Mouse (Mus musculus) cerebellum, adult 2 months (tissue): ENCODE measurements around the gene Letm1. TPM values are rescaled to one million over a fixed set of nuclear protein-coding genes. Genes with fewer than 3 reads are reported as not detected.

Experiments
- DNase-seq, 2 experiments: peaks; one replicate each; pipeline ENCODE4 v3.0.0; 2021
- H3K27ac ChIP-seq: fragments of 200-500 bp; 2 replicates; pipeline ENCODE4 v1.5.1; 2012; ENCODE audit warnings: low read length, control low read depth, inconsistent platforms; ENCODE audit not compliant: insufficient read depth
- H3K27me3 ChIP-seq: fragments of 200-500 bp; 2 replicates; pipeline ENCODE4 v1.6.1; 2012; ENCODE audit warnings: inconsistent platforms, mild to moderate bottlenecking, low read length, moderate library complexity; ENCODE audit not compliant: control insufficient read depth, insufficient read depth
- H3K4me1 ChIP-seq: fragments of 200-500 bp; 2 replicates; pipeline ENCODE4 v1.6.1; 2011; ENCODE audit warnings: low read length; ENCODE audit not compliant: control insufficient read depth, insufficient read depth
- H3K4me3 ChIP-seq: fragments of 200-500 bp; replicated peaks from 2 replicates; pipeline ENCODE3; 2011; ENCODE audit warnings: mild to moderate bottlenecking, low read depth, low read length, control low read depth; ENCODE audit not compliant: insufficient read depth
- CTCF ChIP-seq: fragments of 200-500 bp; IDR thresholded peaks from 2 replicates; pipeline ENCODE4 v1.5.1; 2011; ENCODE audit warnings: low read depth, mild to moderate bottlenecking, control low read depth, low read length, moderate library complexity, borderline replicate concordance; ENCODE audit not compliant: insufficient read depth
- POLR2A ChIP-seq: fragments of 200-500 bp; IDR thresholded peaks from 2 replicates; pipeline ENCODE4 v1.6.1; 2011; ENCODE audit warnings: low read length, control low read depth, borderline replicate concordance; ENCODE audit not compliant: insufficient read depth
- whole genome bisulfite sequencing: fragments of 180-500 bp; shearing (Covaris S2); methylation state at CpG from one replicate; pipeline ENCODE4 v1.1.7; 2018; 5-methylcytosine and 5-hydroxymethylcytosine counted together
- polyA plus RNA-seq: library from polyadenylated mRNA; depleted of rRNA; stranded (reverse); fragments of >200 nt; gene quantifications from 2 replicates; pipeline ENCODE4 v1.2.3, GENCODE M21; 2012

Gene Letm1
- polyA plus RNA-seq, 1 experiment: 69.9 TPM

DNA sequence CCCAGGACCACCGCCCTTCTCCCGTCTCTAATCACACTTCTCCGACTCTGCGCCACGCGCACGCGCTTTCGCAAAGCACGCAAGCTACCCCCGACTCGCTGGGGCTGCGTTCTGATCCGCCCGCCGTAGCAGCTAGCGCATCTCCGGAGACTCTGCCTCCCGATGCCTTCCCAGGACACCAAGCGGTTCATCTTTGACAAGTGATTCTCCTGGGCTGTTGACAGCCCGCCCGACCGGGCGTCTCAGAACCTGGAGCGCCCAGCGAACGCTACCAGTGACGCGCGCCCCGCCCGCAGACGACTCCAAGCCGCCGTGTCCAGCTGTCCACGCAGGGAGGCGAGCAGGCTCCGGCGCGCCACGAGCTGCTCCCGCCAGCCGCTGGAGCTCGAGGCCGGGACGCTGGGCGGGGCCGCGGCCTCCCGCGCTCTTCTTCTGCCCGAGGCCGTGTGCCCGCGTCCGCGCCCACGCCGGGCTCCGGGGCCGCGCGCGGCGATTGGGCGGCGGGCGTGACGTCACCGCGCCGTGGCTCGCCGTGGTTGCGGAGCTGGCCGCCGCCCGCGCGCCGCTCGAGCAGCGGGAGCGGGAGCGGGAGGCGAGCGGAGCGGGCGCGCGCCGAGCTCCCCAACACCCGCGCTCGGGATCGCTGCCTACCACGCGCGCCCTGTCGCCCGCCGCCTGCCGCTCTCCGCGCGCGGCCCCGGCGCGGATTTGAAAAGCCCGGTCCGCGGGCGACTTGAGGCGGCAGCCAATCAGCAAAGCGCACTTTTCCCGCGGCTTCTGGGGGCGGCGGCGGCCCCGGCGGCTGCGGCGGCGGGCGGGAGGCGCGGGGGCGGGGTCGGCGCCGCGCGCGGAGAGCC lies 37.5 kb upstream of the Letm1 start, which contains the start of gene Nsd2:
Gene Nsd2, plus strand, starts transcription at position 850 of the 857 bp plus-strand sequence.
- Histone ChIP-seq H3K27ac (peak within 1 kb of the TSS; percentile 83), H3K27me3 (no peaks in the 10 kb centered on the region), H3K4me3 (peak within 1 kb of the TSS; percentile 98), H3K4me1 (peaks cover 8% of the 10 kb centered on the region)
- TF ChIP-seq POLR2A: peak; percentile 67
- no peak for TF ChIP-seq CTCF
- WGBS: 4% methylated on average over 134 of the region's 136 CpGs
- DNase-seq: peak; percentile 91 to 95

DNA sequence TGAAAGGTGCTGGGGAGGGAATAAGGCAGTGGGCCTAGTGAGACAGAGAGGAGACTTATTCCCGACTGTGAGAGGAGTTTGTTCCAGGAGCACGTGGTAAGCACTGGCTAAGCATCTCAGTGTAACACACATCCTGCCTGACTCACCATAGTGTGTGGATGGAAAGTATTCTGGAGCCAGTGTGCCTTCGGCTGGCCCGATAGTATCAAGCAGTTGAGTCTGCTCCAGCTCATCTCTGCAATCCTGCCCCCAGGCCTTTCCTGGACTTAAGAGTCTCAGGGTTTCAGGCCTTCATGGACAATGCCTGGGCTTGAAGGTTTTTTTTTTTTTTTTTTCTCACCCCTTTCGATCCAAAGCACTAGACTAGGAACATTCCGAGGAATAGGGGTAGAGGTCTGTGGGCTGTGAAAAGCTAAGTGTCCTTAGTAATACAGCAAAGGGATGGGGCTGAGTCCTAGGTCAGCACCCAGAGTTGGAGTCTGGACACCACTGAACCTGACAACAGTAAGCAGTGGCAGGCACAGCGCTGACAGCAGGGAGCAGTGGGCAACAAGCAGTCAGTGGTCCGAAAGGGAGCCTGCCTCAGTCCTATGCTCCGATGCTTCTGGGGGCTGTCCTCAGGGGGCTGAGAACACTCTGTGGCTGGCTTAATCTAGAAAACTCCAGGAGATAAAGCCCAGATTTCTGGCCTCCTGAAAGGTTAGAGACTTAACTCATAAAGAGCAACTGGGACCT lies 36.7 kb upstream of the Letm1 start:
- peak; percentile 24 to 27 for DNase-seq
- no peak for TF ChIP-seq POLR2A
- no peak for TF ChIP-seq CTCF
- WGBS: 7% methylated on average over 9 of the region's 9 CpGs

DNA sequence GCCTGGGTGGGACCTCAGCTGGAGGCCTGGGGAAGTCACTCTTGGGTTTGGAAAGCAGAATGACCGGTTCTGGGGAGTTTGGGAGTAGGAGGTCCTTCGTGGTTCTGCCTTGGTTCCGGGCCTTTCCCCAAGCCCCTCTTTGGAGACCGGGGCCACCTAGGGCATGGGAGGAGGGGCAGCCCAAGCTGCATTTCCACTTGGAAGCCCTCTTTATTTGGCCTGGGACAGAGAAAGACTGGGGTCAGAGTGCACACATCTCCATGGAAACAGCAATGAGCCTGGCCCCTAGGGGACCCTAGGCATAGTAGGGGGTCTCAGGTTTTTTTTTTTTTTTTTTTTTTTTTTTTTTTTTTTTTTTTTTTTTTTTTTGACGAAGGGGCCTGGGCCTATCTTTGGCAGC lies 35.5 kb upstream of the Letm1 start:
- no peak for DNase-seq
- peaks cover 8% of the 10 kb centered on the region for H3K4me1 ChIP-seq
- no peaks in the 10 kb centered on the region for H3K27me3 ChIP-seq
- WGBS: 24% methylated on average over 5 of the region's 5 CpGs
- H3K27ac ChIP-seq: no peak overlapping the region
- H3K4me3 ChIP-seq: no peak overlapping the region
- TF ChIP-seq CTCF (no peak), POLR2A (no peak)

More for the DNA sequence above, 36.7 kb upstream of the Letm1 start:
- Histone ChIP-seq H3K4me3 (peak overlapping the region; percentile 64), H3K27me3 (no peaks in the 10 kb centered on the region), H3K27ac (peak overlapping the region; percentile 83), H3K4me1 (peaks cover 8% of the 10 kb centered on the region)

DNA sequence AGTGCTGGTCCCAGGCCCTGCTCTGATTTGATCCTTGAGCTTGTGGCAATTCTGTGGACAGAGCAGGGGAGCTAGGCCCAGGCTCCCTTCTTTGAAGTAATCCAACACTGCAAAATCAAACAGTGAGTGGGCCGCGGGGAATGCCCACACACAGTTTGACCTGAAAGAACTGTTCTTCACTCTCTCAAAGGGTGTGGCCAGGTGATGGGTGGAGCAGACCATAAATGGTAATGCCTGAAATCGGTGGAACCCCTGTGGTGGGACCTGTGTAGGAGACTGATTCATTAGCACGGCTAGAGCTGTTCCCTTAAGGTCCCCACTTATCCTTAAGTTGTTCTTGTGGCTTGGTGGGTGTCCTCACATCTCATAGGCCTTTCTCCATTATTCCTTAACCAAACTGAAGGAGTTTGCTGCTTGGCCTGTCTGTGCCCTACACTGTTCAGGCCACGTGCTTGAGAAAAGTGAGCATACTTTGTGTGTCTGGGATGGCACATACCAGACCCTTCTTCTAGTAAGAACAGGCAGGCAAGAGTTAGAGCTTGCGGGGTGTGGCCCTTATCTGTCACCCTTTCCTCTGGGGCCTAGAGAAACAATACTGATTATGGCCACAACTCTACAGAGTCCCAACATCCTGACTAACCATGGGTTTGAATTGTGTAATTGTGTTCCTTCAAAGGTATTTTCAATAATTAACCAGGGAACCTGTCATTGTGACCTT lies 33.5 kb upstream of the Letm1 start:
- 87% methylated on average over 6 of the region's 6 CpGs for WGBS

DNA sequence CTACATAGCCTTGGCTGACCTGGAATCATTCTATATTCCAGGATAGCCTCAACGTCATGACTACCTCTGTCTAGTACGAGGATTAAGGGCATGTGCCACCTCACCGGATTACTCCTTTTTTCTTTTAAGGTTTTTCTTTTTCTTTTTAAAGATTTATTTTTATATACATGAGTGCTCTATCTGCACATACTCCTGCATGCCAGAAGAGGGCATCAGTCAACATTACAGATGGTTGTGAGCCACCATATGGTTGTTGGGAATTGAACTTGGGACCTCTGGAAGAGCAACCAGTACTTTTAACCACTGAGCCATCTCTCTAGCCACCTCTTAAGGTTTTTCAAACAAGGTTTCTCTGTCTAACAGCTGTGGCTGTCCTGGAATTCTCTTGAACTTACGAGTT lies 28.9 kb upstream of the Letm1 start:
- no peaks in the 10 kb centered on the region for H3K4me1 ChIP-seq
- TF ChIP-seq POLR2A (no peak), CTCF (no peak)
- no peak for DNase-seq
- no peak overlapping the region for H3K27ac ChIP-seq
- no peaks in the 10 kb centered on the region for H3K27me3 ChIP-seq
- 86% methylated on average over 4 of the region's 4 CpGs for WGBS
- no peak overlapping the region for H3K4me3 ChIP-seq

More for the DNA sequence above, 33.5 kb upstream of the Letm1 start:
- DNase-seq: no peak
- H3K4me3 ChIP-seq: no peak overlapping the region
- TF ChIP-seq CTCF (no peak), POLR2A (no peak)
- H3K4me1 ChIP-seq: peaks cover 5% of the 10 kb centered on the region
- no peaks in the 10 kb centered on the region for H3K27me3 ChIP-seq
- no peak overlapping the region for H3K27ac ChIP-seq

DNA sequence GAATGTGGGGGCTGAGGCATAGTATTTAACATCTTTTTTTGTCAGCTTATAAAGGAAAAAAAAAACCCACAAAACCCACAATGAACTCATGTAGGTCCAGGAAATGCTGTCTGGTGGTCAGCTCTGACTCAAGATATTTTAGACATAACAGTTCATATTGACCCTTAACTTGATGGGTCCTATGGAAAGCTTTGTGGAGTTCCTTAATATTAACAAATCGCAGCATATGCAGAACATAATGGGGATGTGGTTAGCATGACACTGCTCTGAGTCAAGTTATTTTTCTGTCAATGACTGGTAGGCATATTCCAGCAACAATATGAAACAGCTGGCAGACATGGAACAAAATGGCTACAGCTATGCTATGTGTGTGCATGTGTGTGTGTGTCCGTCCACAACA lies 20.7 kb upstream of the Letm1 start:
- Histone ChIP-seq H3K4me1 (no peaks in the 10 kb centered on the region), H3K27me3 (no peaks in the 10 kb centered on the region), H3K27ac (no peak overlapping the region), H3K4me3 (no peak overlapping the region)
- no peak for TF ChIP-seq POLR2A
- no peak for TF ChIP-seq CTCF
- DNase-seq: no peak
- WGBS: 88% methylated on average over 2 of the region's 2 CpGs

DNA sequence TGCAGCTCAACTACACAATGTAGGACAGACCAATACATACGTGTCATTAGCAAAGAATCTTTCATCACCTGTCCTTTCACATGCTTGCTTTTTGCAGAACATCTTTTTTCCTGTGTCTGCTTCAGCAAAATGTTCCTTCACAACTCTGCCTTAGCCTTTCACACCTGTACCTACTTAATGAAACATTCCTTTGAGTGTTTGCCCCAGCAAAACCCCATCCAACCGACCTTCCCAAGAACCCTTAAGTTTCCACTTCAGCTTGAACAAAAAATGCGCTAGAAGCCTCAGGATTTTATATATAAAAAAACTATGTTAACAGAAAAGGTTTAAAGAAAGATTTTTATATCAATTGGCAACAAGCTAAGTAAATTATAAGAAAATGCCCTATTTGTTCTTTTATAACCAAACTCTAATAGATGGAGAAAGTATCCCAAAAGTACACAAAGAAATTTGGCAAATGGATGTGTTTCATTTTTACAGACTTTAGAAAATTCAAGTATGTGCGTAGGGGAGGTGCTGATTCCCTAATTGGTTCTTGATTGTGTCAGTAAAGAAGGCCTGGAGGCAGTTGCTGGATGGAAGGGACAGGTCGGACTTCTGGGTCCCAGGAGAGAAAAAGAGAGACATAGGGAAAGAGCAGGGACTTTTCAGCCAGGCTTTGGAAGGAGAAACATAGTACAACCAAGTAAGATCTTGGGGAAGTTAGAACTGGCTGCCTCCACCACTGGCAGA lies 9.5 kb upstream of the Letm1 start:
- H3K27me3 ChIP-seq: no peaks in the 10 kb centered on the region
- no peak overlapping the region for H3K4me3 ChIP-seq
- DNase-seq: no peak
- TF ChIP-seq CTCF (no peak), POLR2A (no peak)
- 70% methylated on average over 5 of the region's 5 CpGs for WGBS
- H3K4me1 ChIP-seq: no peaks in the 10 kb centered on the region
- no peak overlapping the region for H3K27ac ChIP-seq
